Mouse (Mus musculus) cerebellum, postnatal 4 days (tissue): Measurements from ENCODE around the gene Olfr777.
"Not testable (repeated sequence)": the region's sequence is repeated elsewhere in the genome, so short reads cannot be mapped to it uniquely, and the experiment has no call there.

Source experiments
- DNase-seq, 2 experiments: peaks; one replicate each; pipeline ENCODE4 v3.0.0; 2022; ENCODE audit warnings: low spot score in 2 of 2, mixed read lengths in 1 of 2

The Olfr777 gene

DNA sequence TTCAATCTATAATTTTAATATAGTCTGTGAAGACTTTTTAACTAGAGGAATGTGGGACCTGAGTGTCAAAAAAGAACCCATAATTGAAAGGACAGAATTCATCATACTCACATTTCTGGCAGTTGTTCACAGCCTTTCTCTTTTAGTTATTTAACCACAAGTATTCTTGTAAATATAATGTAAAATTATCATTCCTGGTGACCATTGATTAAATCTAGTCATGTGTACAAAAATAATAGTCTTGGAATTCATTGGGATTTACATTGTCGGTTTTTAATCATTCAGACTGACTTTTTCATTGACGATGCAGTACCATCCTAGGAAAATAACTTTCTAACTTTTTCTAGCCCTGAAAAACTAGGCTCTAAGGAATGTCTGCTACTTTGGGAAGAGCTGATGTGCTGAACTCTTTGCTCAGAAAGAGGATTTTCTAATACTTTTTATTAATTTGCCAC, at the start of gene Olfr777:
Gene Olfr777 (minus strand): TSS at position 405 of the 455 bp plus-strand sequence.
- DNase-seq, result no peak

DNA sequence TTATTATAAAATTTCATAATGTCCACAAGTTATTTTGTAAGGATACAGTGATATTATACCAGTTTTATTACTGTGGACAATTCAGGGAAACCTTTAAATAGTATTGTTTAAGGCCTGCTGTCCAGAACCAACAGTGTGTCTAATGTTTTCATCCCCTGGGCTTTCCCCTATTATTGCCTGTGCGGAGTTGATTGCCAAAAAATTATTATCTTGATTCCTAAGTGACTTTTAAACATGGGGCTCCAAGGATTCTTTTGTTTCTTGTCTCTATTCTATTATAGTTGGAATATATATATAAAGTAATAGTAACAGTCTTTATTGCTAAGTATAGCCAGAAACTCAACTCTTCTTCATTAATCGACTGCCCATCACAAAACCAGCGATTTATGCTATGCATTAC, 46.5 kb upstream of the Olfr777 start, which contains the start of gene Olfr780:
Gene Olfr780 (plus strand): TSS at position 301 of the 400 bp plus-strand sequence.
- no peak for DNase-seq

DNA sequence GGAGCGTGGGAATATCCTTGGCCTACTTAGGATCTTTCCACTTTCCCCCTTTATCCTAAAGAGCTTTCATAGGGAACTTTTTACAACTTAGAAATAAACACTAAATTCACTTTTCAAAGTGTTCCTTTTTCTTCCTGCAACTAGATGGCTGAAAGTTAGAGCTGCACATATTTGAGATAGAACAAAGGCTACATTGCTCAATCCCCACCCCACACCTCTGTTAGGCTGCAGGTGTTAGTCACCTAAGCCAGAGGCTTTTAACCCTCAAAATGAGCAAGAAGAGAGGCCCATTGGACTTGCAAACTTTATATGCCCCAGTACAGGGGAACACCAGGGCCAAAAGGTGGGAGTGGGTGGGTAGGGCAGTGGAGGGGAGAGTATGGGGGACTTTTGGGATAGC, 42.2 kb upstream of the Olfr777 start:
- DNase-seq, result not testable (repeated sequence)

DNA sequence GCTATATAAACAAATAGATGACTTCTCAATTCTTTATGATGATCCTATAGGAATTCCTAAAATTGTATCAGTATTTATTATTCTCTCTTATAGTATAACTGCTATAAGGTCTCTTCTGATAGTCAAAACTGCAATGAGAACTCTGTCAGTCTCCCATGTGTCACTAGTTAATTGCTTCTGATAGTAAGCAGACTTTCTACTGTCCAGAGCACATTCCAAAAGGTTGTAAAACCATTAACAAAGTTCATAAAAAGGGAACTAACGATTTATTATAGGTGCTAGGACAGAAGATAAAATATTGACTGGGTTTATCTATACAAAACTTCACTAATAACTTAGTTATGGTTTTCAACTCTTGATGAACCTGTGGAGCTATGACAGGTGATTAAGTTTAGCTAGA, 41.7 kb upstream of the Olfr777 start:
- not testable (repeated sequence) for DNase-seq

DNA sequence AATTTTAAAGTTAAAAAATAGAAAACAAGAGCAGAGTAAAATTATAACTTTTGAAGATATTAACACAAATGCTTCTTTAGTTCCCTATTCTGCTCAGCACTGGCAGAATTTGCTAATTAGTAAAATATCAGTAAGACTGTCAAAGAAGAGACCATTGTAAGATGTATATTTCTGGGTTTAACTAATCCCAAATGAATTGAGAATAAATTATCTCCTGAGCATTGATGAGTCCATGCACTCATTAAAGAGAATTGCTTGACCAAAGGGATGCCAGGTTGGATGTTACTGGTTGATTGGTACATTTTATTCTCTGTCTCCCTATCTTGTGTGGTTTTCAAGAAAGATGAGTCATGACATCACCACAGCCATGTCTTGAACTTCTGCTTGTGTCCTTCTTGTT, 12.5 kb downstream of the Olfr777 start, which contains the start of gene Olfr776:
Gene Olfr776 (plus strand): TSS at position 301 of the 400 bp plus-strand sequence.
- no peak for DNase-seq

DNA sequence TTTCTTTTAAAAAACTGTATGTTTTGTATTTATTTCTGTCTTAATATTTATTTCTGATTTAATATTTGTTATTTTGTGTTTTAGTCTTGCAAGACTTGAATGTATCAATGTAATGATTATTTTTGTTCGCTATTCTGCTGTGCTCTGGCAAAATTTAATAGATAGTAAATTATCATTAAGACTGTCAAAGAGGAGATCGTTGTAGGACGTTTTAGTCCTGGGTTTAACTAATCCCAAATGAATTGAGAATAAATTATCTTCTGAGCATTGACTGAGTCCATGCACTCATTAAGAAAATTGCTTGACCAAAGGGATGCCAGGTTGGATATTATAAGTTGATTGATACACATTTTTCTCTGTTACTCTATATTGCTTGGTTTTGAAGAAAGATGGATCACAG, 23.2 kb downstream of the Olfr777 start, which contains the start of gene Olfr775:
Gene Olfr775 (plus strand): TSS at position 301 of the 400 bp plus-strand sequence.
- DNase-seq, result no peak

DNA sequence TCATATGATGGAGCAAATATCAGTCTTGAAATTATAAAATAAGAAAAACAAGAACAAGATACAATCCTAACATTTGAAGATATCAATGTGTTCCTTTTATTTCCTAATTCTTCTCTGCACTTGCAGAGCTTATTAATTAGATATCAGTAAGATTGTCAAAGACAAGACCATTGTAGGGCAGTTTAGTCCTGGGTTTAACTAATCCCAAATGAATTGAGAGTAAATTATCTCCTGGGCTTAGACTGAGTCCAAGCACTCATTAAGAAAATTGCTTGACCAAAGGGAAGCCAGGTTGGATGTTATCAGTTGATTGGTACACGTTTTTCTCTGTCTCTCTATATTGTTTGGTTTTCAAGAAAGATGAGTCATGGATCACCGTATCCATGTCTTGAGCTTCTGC, 35.4 kb downstream of the Olfr777 start, which contains the start of gene Olfr774:
Gene Olfr774 (plus strand): TSS at position 301 of the 400 bp plus-strand sequence.
- no peak for DNase-seq

DNA sequence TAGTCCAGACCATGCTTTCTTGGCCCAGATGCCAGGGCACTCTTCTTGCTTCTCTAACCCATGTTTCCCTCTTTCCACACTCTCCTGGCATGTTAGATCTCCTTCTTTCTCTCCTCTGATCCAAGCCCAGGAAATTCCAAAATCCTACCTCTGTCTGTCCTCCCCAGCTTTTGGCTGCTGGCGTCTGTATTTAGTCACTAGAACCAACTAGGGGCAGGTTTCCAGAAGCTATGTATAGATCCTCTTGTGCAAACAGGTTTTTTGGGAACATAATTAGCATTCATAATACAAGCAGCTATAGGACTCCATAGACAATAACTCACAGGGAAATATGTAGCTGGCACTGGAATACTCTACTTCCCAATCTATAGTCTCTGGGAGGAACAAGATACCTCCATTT, 40.5 kb downstream of the Olfr777 start:
- no peak for DNase-seq
